Mouse (Mus musculus): Measurements from ENCODE around the gene Fam50b. TPM values are rescaled to one million over a fixed set of nuclear protein-coding genes. Genes with fewer than 3 reads are reported as not detected.

Fam50b gene
- polyA plus RNA-seq, 1 experiment from 2014 or later = 0.28 TPM

DNA sequence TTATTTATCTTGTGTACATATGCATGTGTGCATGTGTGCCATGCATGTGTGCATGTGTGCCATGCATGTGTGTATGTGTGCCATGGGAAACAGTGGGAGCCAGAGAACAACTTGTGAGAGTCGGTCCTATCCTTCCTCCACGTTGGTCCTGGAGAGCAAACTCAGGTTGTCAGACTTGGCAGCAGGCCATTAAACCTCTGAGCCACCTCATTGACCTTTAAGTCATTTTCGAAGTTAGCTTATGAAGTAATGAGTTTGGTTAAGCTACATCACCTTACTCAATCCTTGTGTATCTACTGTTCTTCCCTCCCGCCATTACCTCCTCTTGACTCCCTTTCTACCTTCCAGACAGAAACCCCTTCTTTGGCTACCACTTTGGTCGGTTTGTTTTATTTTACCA, 30.6 kb downstream of the Fam50b start:
- DNase-seq (ENCODE audit: low spot score) = no peak
- Histone ChIP-seq H3K4me2 (ENCODE audit: low read depth, low read length) (no peak overlapping the region), H3K9ac (ENCODE audit: low read depth, low read length) (no peak overlapping the region), H3K27me3 (replicated peaks; ENCODE audit: control insufficient read depth, insufficient read depth, low read length) (no peaks in the 10 kb centered on the region), H3K4me3 (ENCODE audit: low read depth, low read length) (no peak overlapping the region), H3K36me3 (ENCODE audit: control insufficient read depth, insufficient read depth, low read length) (no peaks in the 10 kb centered on the region), H3K9me3 (ENCODE audit: control insufficient read depth, low read length) (no peaks in the 10 kb centered on the region), H3K27ac (replicated peaks; ENCODE audit: low read depth, low read length) (no peak overlapping the region), H3K4me1 (ENCODE audit: control insufficient read depth, insufficient read depth, low read length) (peaks cover 9% of the 10 kb centered on the region)
- no peak for ATAC-seq (ENCODE audit: low read depth)
- 81% methylated on average over 5 of the region's 5 CpGs for WGBS

DNA sequence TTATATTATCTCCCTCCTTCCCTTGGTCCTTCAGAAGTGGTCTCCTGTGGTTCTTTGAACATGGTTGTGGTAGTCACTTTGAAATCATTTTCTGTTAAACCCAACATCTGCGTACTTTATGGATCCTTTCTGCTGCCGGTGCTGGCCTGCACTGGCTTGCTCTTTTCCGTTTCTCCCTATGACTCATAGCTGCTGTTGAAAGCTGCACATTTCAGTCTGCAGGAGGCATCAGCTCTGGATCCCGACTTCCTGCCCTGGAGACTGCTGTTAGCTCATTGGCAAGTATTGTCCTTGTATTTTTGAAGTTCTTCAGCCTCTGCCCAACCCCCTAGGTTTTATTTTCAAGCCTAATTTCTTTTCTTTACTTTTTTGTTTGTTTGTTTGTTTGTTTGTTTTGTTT, 31.9 kb downstream of the Fam50b start:
- Histone ChIP-seq H3K9ac (ENCODE audit: low read depth, low read length) (no peak overlapping the region), H3K4me3 (ENCODE audit: low read depth, low read length) (no peak overlapping the region), H3K4me2 (ENCODE audit: low read depth, low read length) (no peak overlapping the region), H3K9me3 (ENCODE audit: control insufficient read depth, low read length) (no peaks in the 10 kb centered on the region), H3K27me3 (replicated peaks; ENCODE audit: control insufficient read depth, insufficient read depth, low read length) (no peaks in the 10 kb centered on the region), H3K4me1 (ENCODE audit: control insufficient read depth, insufficient read depth, low read length) (no peaks in the 10 kb centered on the region), H3K36me3 (ENCODE audit: control insufficient read depth, insufficient read depth, low read length) (no peaks in the 10 kb centered on the region), H3K27ac (replicated peaks; ENCODE audit: low read depth, low read length) (no peak overlapping the region)
- WGBS = 41% methylated on average over 4 of the region's 4 CpGs
- ATAC-seq (ENCODE audit: low read depth) (no peak), DNase-seq (ENCODE audit: low spot score) (peak; percentile 56)

DNA sequence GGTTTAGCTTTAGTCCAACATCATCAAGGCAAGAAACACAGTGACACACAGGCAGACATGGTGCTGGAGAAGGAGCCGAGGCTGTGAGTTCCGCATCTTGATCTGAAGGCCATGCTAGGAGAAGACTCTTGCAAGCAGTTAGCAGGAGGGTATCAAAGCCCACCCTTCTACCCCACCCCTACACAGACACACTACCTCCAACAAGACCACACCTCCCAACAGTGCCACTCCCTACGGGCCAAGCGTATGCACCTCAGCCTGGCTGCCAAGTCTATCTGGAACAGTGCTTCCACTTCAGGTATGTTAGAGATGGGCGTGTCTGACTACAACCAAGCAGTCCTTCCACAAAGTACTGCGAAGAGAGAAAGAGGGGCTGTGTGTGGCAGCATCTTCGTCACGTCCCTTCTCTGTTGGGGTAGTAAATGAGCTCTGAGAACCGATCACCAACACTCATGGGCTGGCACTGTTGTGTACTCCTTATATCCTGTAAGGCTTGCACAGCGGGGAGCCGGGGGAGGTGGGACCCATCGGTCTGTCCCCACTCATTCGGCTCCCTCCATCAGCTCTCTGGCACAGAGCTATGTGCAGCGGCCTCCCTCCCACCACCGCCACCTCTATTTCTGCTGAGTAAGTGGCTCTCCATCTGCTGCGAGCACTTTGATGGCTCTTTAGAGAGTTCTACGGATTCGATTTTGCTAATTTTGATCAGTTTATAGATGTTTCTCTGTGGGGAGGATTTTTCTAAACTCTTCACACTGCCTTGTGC, 33.1 kb downstream of the Fam50b start:
- Histone ChIP-seq H3K4me1 (ENCODE audit: control insufficient read depth, insufficient read depth, low read length) (no peaks in the 10 kb centered on the region), H3K4me2 (ENCODE audit: low read depth, low read length) (no peak overlapping the region), H3K9ac (ENCODE audit: low read depth, low read length) (no peak overlapping the region), H3K9me3 (ENCODE audit: control insufficient read depth, low read length) (no peaks in the 10 kb centered on the region), H3K27me3 (replicated peaks; ENCODE audit: control insufficient read depth, insufficient read depth, low read length) (no peaks in the 10 kb centered on the region), H3K36me3 (ENCODE audit: control insufficient read depth, insufficient read depth, low read length) (no peaks in the 10 kb centered on the region), H3K27ac (replicated peaks; ENCODE audit: low read depth, low read length) (no peak overlapping the region), H3K4me3 (ENCODE audit: low read depth, low read length) (no peak overlapping the region)
- WGBS = 80% methylated on average over 18 of the region's 18 CpGs
- ATAC-seq (ENCODE audit: low read depth) (no peak), DNase-seq (ENCODE audit: low spot score) (no peak)

DNA sequence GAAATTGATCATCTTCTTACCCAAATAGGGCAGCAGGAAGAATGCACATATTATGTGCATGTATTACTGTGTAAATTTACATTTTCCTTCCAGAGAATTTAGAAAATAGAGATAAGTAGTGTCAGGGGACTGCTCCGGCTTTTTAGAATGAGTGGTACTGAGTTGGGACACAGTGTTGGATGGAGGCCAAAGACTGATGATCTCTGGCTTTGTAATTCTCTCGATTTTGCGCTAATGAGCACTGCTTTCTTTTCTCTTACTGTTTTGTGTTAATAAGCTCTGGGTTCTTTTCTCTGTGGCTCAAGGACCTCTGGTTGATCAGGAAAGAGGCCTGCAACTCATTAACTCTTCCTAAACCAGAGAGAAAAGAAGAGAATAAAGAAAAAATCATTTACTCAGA, 42.1 kb downstream of the Fam50b start:
- H3K4me2 ChIP-seq (ENCODE audit: low read depth, low read length) = no peak overlapping the region
- DNase-seq (ENCODE audit: low spot score) (no peak), ATAC-seq (ENCODE audit: low read depth) (no peak)
- H3K27ac ChIP-seq (replicated peaks; ENCODE audit: low read depth, low read length) = no peak overlapping the region
- H3K9me3 ChIP-seq (ENCODE audit: control insufficient read depth, low read length) = no peaks in the 10 kb centered on the region
- WGBS = 46% methylated on average over 3 of the region's 3 CpGs
- H3K36me3 ChIP-seq (ENCODE audit: control insufficient read depth, insufficient read depth, low read length) = no peaks in the 10 kb centered on the region
- H3K27me3 ChIP-seq (replicated peaks; ENCODE audit: control insufficient read depth, insufficient read depth, low read length) = no peaks in the 10 kb centered on the region
- no peak overlapping the region for H3K4me3 ChIP-seq (ENCODE audit: low read depth, low read length)
- H3K4me1 ChIP-seq (ENCODE audit: control insufficient read depth, insufficient read depth, low read length) = peaks cover 13% of the 10 kb centered on the region
- H3K9ac ChIP-seq (ENCODE audit: low read depth, low read length) = no peak overlapping the region

DNA sequence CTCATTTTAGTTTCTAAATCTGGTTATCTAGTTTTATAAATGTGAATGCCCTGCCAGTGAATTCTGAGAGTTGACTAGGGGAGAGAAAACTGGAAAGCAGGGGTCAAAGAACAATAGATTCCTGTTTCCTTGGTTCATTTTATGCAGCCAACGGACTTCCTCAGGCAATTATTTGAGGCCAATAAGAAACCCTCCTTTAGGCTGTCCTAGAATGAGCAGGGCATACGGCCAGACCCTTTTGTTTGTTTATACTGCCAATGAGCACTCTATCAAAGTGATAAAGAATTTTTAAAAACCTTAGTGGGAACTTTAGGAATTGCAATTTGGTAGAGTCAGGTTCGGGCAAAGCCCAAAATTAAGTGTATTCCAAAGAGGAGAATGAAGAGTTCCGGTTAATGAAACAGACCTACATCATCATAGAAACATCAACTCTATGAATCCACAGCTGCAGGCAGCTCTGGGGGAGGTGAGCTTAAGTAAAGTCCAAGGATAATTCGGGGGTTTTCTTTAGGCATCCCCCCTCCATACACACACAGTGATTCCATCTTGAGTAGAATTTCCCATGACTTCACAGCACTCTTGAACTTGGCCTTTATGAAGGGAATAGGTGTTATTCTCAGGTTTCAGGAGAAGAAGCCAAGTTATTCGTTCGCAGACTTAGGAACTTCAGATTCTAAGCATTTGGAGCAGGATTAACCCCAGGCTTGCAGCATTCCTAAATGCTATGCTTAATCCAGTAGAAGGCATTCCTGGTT, 46.4 kb downstream of the Fam50b start:
- H3K4me3 ChIP-seq (ENCODE audit: low read depth, low read length) = no peak overlapping the region
- peak; percentile 86 for ATAC-seq (ENCODE audit: low read depth)
- no peaks in the 10 kb centered on the region for H3K27me3 ChIP-seq (replicated peaks; ENCODE audit: control insufficient read depth, insufficient read depth, low read length)
- 39% methylated on average over 7 of the region's 7 CpGs for WGBS
- no peak overlapping the region for H3K4me2 ChIP-seq (ENCODE audit: low read depth, low read length)
- no peak overlapping the region for H3K9ac ChIP-seq (ENCODE audit: low read depth, low read length)
- no peaks in the 10 kb centered on the region for H3K9me3 ChIP-seq (ENCODE audit: control insufficient read depth, low read length)
- no peaks in the 10 kb centered on the region for H3K36me3 ChIP-seq (ENCODE audit: control insufficient read depth, insufficient read depth, low read length)
- peak overlapping the region; percentile 41; the same call in 1 of the 2 replicates for H3K27ac ChIP-seq (replicated peaks; ENCODE audit: low read depth, low read length)
- DNase-seq (ENCODE audit: low spot score) = peak; percentile 88
- peaks cover 22% of the 10 kb centered on the region for H3K4me1 ChIP-seq (ENCODE audit: control insufficient read depth, insufficient read depth, low read length)

DNA sequence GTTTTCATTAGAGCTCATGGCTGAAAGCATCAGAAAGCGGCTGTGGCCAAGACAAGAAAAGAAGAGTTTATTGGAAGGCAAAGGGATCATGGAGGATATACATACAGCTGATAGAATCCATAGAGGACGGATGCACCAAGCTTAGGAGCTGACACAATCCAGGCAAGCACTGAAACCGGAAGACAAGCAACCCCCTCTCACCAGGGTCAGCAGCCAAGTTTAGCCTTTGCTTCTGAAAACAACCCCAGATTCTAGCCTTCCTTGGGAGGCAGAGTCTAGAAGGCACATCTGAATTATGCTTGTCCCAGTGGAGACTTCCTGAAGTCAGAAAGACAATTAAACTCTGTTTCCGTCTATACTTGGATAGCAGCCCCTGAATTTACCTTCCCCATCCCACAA, 47.0 kb downstream of the Fam50b start:
- H3K27ac ChIP-seq (replicated peaks; ENCODE audit: low read depth, low read length) = peak overlapping the region; percentile 41; the same call in 1 of the 2 replicates
- 49% methylated on average over 4 of the region's 4 CpGs for WGBS
- no peak overlapping the region for H3K9ac ChIP-seq (ENCODE audit: low read depth, low read length)
- no peak overlapping the region for H3K4me3 ChIP-seq (ENCODE audit: low read depth, low read length)
- DNase-seq (ENCODE audit: low spot score) = peak; percentile 46
- no peaks in the 10 kb centered on the region for H3K36me3 ChIP-seq (ENCODE audit: control insufficient read depth, insufficient read depth, low read length)
- H3K4me2 ChIP-seq (ENCODE audit: low read depth, low read length) = no peak overlapping the region
- no peaks in the 10 kb centered on the region for H3K9me3 ChIP-seq (ENCODE audit: control insufficient read depth, low read length)
- no peaks in the 10 kb centered on the region for H3K27me3 ChIP-seq (replicated peaks; ENCODE audit: control insufficient read depth, insufficient read depth, low read length)
- peaks cover 22% of the 10 kb centered on the region for H3K4me1 ChIP-seq (ENCODE audit: control insufficient read depth, insufficient read depth, low read length)
- ATAC-seq (ENCODE audit: low read depth) = peak; percentile 70

DNA sequence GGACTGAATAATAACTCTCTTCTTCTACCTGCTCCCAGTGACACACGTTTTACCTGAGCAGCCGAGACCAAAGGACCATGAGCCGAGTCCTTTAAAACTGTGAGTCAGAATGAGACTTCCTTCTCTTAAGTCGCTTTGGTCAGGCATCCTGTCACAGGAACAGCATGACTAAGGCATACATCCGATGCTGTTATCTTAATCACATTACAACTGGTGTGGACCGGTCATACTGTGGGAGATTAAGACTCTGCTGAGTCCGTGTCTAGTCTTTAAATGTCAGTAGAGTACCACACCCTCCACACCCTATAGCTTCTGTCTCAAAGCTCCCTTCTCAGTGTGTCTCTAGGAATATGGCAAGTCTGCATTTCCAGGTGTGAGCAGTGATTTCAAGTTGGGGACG, 50.2 kb downstream of the Fam50b start:
- WGBS = 72% methylated on average over 8 of the region's 8 CpGs
- Histone ChIP-seq H3K27me3 (replicated peaks; ENCODE audit: control insufficient read depth, insufficient read depth, low read length) (no peaks in the 10 kb centered on the region), H3K36me3 (ENCODE audit: control insufficient read depth, insufficient read depth, low read length) (no peaks in the 10 kb centered on the region), H3K9me3 (ENCODE audit: control insufficient read depth, low read length) (no peaks in the 10 kb centered on the region), H3K4me3 (ENCODE audit: low read depth, low read length) (no peak overlapping the region), H3K4me2 (ENCODE audit: low read depth, low read length) (no peak overlapping the region), H3K4me1 (ENCODE audit: control insufficient read depth, insufficient read depth, low read length) (peaks cover 40% of the 10 kb centered on the region), H3K9ac (ENCODE audit: low read depth, low read length) (no peak overlapping the region), H3K27ac (replicated peaks; ENCODE audit: low read depth, low read length) (no peak overlapping the region)
- no peak for DNase-seq (ENCODE audit: low spot score)
- ATAC-seq (ENCODE audit: low read depth) = no peak

DNA sequence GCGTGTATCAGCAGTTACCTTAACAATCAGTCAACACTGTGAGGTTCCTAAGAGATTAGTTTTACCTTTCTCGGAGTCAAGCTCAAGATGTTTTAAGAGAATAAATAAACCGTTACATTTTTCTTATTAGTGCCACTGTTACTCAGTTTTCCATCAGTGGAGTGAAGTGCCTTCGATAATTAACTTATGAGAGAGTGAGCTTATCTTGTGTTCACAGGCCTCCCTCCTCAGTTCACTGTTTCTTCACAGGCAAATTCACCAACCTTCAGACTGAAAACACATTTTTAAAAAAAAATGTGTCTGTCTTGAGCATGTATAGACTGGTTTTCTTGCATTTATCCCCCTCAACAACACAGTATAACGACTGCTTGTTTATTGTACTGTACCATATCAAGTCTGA, 52.0 kb downstream of the Fam50b start:
- ATAC-seq (ENCODE audit: low read depth) (no peak), DNase-seq (ENCODE audit: low spot score) (no peak)
- Histone ChIP-seq H3K9ac (ENCODE audit: low read depth, low read length) (no peak overlapping the region), H3K9me3 (ENCODE audit: control insufficient read depth, low read length) (no peaks in the 10 kb centered on the region), H3K36me3 (ENCODE audit: control insufficient read depth, insufficient read depth, low read length) (no peaks in the 10 kb centered on the region), H3K4me3 (ENCODE audit: low read depth, low read length) (no peak overlapping the region), H3K4me1 (ENCODE audit: control insufficient read depth, insufficient read depth, low read length) (peaks cover 28% of the 10 kb centered on the region), H3K4me2 (ENCODE audit: low read depth, low read length) (no peak overlapping the region), H3K27me3 (replicated peaks; ENCODE audit: control insufficient read depth, insufficient read depth, low read length) (no peaks in the 10 kb centered on the region), H3K27ac (replicated peaks; ENCODE audit: low read depth, low read length) (no peak overlapping the region)
- WGBS = 79% methylated on average over 5 of the region's 5 CpGs

Measured in embryonic facial prominence, embryonic 14.5 days (tissue).